Mouse (Mus musculus) intestine, embryonic 16.5 days (tissue): Measurements from ENCODE around the gene Cyp2t4. TPM values are rescaled to one million over a fixed set of nuclear protein-coding genes. Genes with fewer than 3 reads are reported as not detected.

Experiments
- ATAC-seq: fragments of 200-750 bp; cut with Nextera tagmentation; 2 replicates; pipeline ENCODE4 v1.8.0; 2017; ENCODE audit warnings: moderate TSS enrichment, moderate library complexity
- H3K27ac ChIP-seq: fragments of 300-500 bp; sonication (generic); 2 replicates; pipeline ENCODE4 v1.5.1; 2014; ENCODE audit warnings: mild to moderate bottlenecking, low read length
- H3K27me3 ChIP-seq: fragments of 300-500 bp; sonication (generic); replicated peaks from 2 replicates; pipeline ENCODE4 v1.6.1; 2014; ENCODE audit warnings: low read length, control low read depth, mixed read lengths; ENCODE audit not compliant: control insufficient read depth, insufficient read depth
- H3K36me3 ChIP-seq: fragments of 300-500 bp; sonication (generic); 2 replicates; pipeline ENCODE4 v1.6.1; 2014; ENCODE audit warnings: low read length, control low read depth; ENCODE audit not compliant: control insufficient read depth, insufficient read depth
- H3K4me1 ChIP-seq: fragments of 300-500 bp; sonication (generic); 2 replicates; pipeline ENCODE4 v1.6.1; 2014; ENCODE audit warnings: low read length, control low read depth, mixed read lengths; ENCODE audit not compliant: control insufficient read depth, insufficient read depth
- H3K4me2 ChIP-seq: fragments of 300-500 bp; sonication (generic); 2 replicates; pipeline ENCODE4 v1.6.1; 2014; ENCODE audit warnings: low read depth, low read length, control low read depth
- H3K4me3 ChIP-seq: fragments of 300-500 bp; sonication (generic); 2 replicates; pipeline ENCODE4 v1.5.1; 2014; ENCODE audit warnings: mild to moderate bottlenecking, low read length
- H3K9ac ChIP-seq: fragments of 300-500 bp; sonication (generic); 2 replicates; pipeline ENCODE4 v1.6.1; 2014; ENCODE audit warnings: low read depth, low read length
- H3K9me3 ChIP-seq: fragments of 300-500 bp; sonication (generic); 2 replicates; pipeline ENCODE4 v1.6.1; 2016; ENCODE audit warnings: low read length, control low read depth; ENCODE audit not compliant: control insufficient read depth
- WGBS: fragments of 180-500 bp; shearing (Covaris S2); extraction: QIAGEN DNeasy Blood & Tissue Kit; methylation state at CpG from one replicate; pipeline ENCODE4 v1.1.7; 2014; 5-methylcytosine and 5-hydroxymethylcytosine counted together
- polyA plus RNA-seq: library from polyadenylated mRNA; unstranded; fragments of >200 nt; fragmentation: Nextera tagmentation; extraction: Ambion mirVana; gene quantifications from 2 replicates; pipeline ENCODE4 v1.2.1, GENCODE M21; 2015

Gene Cyp2t4
- polyA plus RNA-seq, 1 experiment from 2014 or later = 0.09 TPM

DNA sequence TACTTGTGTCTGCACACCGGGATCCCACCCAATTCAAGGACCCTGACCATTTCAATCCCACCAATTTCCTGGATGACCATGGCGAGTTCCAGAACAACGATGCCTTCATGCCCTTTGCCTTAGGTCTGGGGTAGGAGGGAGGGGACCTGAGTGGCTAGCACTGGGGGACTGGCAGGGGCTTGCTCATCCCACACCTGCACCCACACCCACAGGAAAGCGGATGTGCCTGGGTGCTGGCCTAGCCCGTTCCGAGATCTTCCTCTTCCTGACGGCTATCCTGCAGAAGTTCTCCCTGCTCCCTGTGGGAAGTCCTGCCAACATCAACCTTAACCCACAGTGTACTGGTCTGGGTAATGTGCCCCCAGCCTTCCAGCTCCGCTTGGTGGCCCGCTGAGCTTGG, 4.7 kb downstream of the Cyp2t4 start:
- H3K27me3 ChIP-seq = no peaks in the 10 kb centered on the region
- no peak for ATAC-seq

GRCm38 (mm10) chr7:27159256-27159655, 5.7 kb downstream of the Cyp2t4 start:
- peaks cover 41% of the 10 kb centered on the region for H3K4me1 ChIP-seq
- no peak overlapping the region for H3K27ac ChIP-seq
- H3K9ac ChIP-seq = no peak overlapping the region
- H3K9me3 ChIP-seq = no peaks in the 10 kb centered on the region
- 92% methylated on average over 6 of the region's 6 CpGs for WGBS
- H3K4me2 ChIP-seq = no peak overlapping the region
- peaks cover 20% of the 10 kb centered on the region for H3K36me3 ChIP-seq
- no peak overlapping the region for H3K4me3 ChIP-seq
- no peaks in the 10 kb centered on the region for H3K27me3 ChIP-seq
- no peak for ATAC-seq

More for the DNA sequence above, 4.7 kb downstream of the Cyp2t4 start:
- Histone ChIP-seq H3K4me3 (no peak overlapping the region), H3K36me3 (peaks cover 19% of the 10 kb centered on the region), H3K4me1 (peaks cover 34% of the 10 kb centered on the region), H3K9ac (no peak overlapping the region), H3K4me2 (no peak overlapping the region), H3K9me3 (no peaks in the 10 kb centered on the region), H3K27ac (no peak overlapping the region)
- 92% methylated on average over 9 of the region's 9 CpGs for WGBS

GRCm38 (mm10) chr7:27159882-27160281, 6.4 kb downstream of the Cyp2t4 start:
- Histone ChIP-seq H3K36me3 (peaks cover 23% of the 10 kb centered on the region), H3K27me3 (no peaks in the 10 kb centered on the region), H3K9me3 (no peaks in the 10 kb centered on the region), H3K4me2 (no peak overlapping the region), H3K9ac (no peak overlapping the region), H3K4me3 (no peak overlapping the region), H3K27ac (no peak overlapping the region), H3K4me1 (peaks cover 48% of the 10 kb centered on the region)
- WGBS = 14% methylated on average over 8 of the region's 8 CpGs
- peak; percentile 91 for ATAC-seq

- Histone ChIP-seq H3K4me2 (no peak overlapping the region), H3K27me3 (no peaks in the 10 kb centered on the region), H3K9me3 (no peaks in the 10 kb centered on the region), H3K9ac (0 out of 2 replicates have a peak overlapping the region, but pooled peaks have one; percentile 11), H3K36me3 (peaks cover 23% of the 10 kb centered on the region), H3K27ac (peak overlapping the region; percentile 6; the same call in 1 of the 2 replicates), H3K4me3 (no peak overlapping the region), H3K4me1 (peaks cover 56% of the 10 kb centered on the region)
- no peak for ATAC-seq
- 79% methylated on average over 3 of the region's 3 CpGs for WGBS
These were observed 7.4 kb downstream of the Cyp2t4 start for GRCm38 (mm10) chr7:27160921-27161320.

- no peak overlapping the region for H3K27ac ChIP-seq
- WGBS = 77% methylated on average over 4 of the region's 4 CpGs
- H3K9ac ChIP-seq = 0 out of 2 replicates have a peak overlapping the region, but pooled peaks have one; percentile 8
- no peaks in the 10 kb centered on the region for H3K27me3 ChIP-seq
- no peak for ATAC-seq
- H3K4me3 ChIP-seq = no peak overlapping the region
- no peak overlapping the region for H3K4me2 ChIP-seq
- H3K9me3 ChIP-seq = no peaks in the 10 kb centered on the region
- H3K4me1 ChIP-seq = peaks cover 56% of the 10 kb centered on the region
- H3K36me3 ChIP-seq = peaks cover 23% of the 10 kb centered on the region
These were observed 8.2 kb downstream of the Cyp2t4 start for GRCm38 (mm10) chr7:27161744-27162143.

- 78% methylated on average over 5 of the region's 5 CpGs for WGBS
- Histone ChIP-seq H3K9me3 (no peaks in the 10 kb centered on the region), H3K9ac (0 out of 2 replicates have a peak overlapping the region, but pooled peaks have one; percentile 89), H3K4me3 (no peak overlapping the region; the same call in 1 of the 2 replicates), H3K27me3 (no peaks in the 10 kb centered on the region), H3K4me1 (peaks cover 56% of the 10 kb centered on the region), H3K36me3 (peaks cover 15% of the 10 kb centered on the region), H3K4me2 (no peak overlapping the region; the same call in 1 of the 2 replicates), H3K27ac (no peak overlapping the region)
- ATAC-seq = no peak
These were observed 9.4 kb downstream of the Cyp2t4 start for GRCm38 (mm10) chr7:27162780-27163449.

DNA sequence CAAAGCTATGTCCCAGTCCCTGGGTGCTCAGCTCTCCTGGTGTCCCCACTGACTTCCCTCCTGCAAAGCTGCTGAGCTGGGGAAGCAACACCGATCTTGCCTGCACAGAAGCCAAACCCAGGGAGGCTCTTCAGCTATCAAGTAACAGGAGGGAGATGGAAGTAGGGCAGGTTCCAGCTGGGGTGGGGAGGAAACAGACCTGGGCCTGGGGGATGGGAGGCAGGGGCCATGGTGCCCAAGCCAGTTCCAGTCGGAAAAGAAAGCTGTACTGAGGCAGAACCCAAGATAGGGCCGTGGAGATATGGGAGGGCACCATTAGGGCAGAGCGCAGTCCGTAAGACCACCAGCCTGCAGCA, 9.9 kb downstream of the Cyp2t4 start:
- Histone ChIP-seq H3K4me2 (peak overlapping the region; percentile 14; the same call in 1 of the 2 replicates), H3K9ac (peak overlapping the region; percentile 89; the same call in 1 of the 2 replicates), H3K27ac (no peak overlapping the region), H3K27me3 (no peaks in the 10 kb centered on the region), H3K36me3 (peaks cover 13% of the 10 kb centered on the region), H3K4me3 (no peak overlapping the region; the same call in 1 of the 2 replicates), H3K4me1 (peaks cover 56% of the 10 kb centered on the region), H3K9me3 (no peaks in the 10 kb centered on the region)
- WGBS = 75% methylated on average over 5 of the region's 5 CpGs
- ATAC-seq = no peak

DNA sequence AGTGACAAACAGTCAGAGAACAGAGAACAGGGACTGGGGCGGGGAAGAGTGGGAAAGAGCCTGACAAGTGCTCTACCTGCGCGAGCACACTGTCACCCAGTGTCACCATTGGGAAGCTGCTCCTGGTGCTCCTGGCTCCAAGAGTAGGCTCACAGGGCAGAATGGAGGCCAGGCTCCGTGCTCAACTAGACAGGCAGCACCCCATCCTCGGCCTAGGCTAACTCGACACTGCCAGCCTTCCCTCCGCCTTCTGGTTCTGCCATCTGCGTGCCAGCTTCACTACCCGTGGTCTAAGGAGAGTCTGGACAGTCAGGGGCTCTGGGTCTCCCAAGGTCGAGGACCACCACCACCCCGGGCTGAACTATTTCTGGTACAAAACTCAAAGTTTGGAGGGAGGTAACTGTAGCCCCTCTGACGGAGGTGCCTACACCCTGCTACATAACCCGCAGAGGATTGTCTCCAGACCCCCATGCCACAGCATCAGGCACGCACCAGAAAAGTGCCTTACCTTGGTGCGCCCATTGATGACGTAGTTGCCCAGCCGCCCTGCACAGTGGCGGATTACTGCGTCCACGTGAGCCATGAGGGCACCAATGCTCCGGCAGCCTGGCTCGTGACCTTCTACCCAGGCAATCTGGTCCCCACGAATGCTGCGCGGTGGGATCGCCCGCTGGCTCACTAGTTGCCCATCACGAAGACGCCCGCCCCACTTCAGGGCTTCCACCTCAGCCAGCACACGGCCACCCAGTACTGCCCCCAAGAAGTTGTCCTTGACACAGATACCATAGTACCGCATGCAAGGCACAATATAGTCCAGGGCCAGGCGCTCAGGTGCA, 10.8 kb downstream of the Cyp2t4 start:
- peak overlapping the region; percentile 85 for H3K4me2 ChIP-seq
- peaks cover 7% of the 10 kb centered on the region for H3K36me3 ChIP-seq
- 77% methylated on average over 33 of the region's 33 CpGs for WGBS
- no peak overlapping the region; the same call in 1 of the 2 replicates for H3K27ac ChIP-seq
- no peaks in the 10 kb centered on the region for H3K27me3 ChIP-seq
- peak overlapping the region; percentile 76 for H3K4me3 ChIP-seq
- H3K9ac ChIP-seq = peak overlapping the region; percentile 89
- no peak for ATAC-seq
- no peaks in the 10 kb centered on the region for H3K9me3 ChIP-seq
- H3K4me1 ChIP-seq = peaks cover 56% of the 10 kb centered on the region

DNA sequence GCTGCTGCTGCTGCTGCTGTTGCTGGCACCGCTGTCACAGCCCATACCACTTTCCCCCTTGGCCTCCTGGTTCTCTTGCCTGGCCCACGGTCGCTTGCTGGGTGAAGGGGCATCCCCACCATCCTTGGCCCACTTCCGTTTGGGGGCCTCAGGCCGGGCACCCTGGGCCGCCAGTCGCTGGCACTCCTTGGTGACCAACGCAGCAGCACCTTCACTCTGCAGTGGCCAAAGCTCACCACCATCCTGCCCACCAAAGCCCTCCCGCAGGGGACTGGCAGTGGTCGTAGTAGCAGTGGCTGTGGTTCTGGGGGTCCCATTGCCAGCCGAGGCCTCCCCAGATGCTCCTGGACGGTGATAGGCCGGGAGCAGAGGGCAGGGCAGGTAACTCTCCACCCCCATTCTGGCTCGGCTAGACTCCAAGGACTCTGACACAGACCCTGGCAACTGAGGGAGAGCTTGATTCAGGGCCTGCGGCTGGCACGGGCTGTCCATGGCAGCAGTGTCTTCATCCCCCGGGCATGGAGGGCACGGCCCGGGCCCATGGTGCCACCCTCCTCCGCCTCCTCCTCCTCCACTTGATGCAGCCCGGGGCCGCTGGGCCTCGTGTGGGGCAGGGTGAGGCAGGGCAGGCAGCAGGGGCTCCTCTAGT, 11.6 kb downstream of the Cyp2t4 start:
- Histone ChIP-seq H3K9me3 (no peaks in the 10 kb centered on the region), H3K27me3 (no peaks in the 10 kb centered on the region), H3K4me3 (peak overlapping the region; percentile 76), H3K27ac (peak overlapping the region; percentile 98), H3K36me3 (peaks cover 3% of the 10 kb centered on the region; the same call in 1 of the 2 replicates), H3K9ac (peak overlapping the region; percentile 89), H3K4me1 (peaks cover 54% of the 10 kb centered on the region), H3K4me2 (peak overlapping the region; percentile 85)
- no peak for ATAC-seq
- 53% methylated on average over 23 of the region's 23 CpGs for WGBS
